Mouse (Mus musculus) MEL (cell line): ENCODE measurements at regions not wholly inside any gene's neighbourhood (a gene's known extent, or its start where the extent isn't known, plus 50 kb on each side); places are given as distances from the start of the nearest gene placed in this dataset.

Experiments used
- DNase-seq: peaks from one replicate; pipeline ENCODE4 v3.0.0; 2011; ENCODE audit warnings: low read depth, low spot score
- H3K27ac ChIP-seq: 2 replicates; pipeline ENCODE4 v1.5.1; 2012; ENCODE audit warnings: low read depth, mild to moderate bottlenecking, control low read depth, low read length, moderate library complexity; ENCODE audit not compliant: control insufficient read depth
- H3K27me3 ChIP-seq, 2 experiments: fragments of 150-350 bp in 1 of 2; sonication (generic) in 1 of 2; 2 replicates each; pipeline ENCODE4 v1.6.1; 2012; ENCODE audit warnings: low read length in 2 of 2, mild to moderate bottlenecking in 2 of 2, improper control_type of control experiment in 1 of 2, moderate library complexity in 1 of 2; ENCODE audit not compliant: insufficient read depth in 2 of 2, control insufficient read depth in 1 of 2
- H3K36me3 ChIP-seq, 2 experiments: 2 replicates each; pipeline ENCODE4 v1.6.1; 2012 to 2014; ENCODE audit warnings: low read length in 2 of 2, improper control_type of control experiment in 1 of 2, inconsistent platforms in 1 of 2, mild to moderate bottlenecking in 1 of 2; ENCODE audit not compliant: insufficient read depth in 2 of 2, control insufficient read depth in 1 of 2
- H3K4me1 ChIP-seq, 2 experiments: fragments of 150-350 bp in 1 of 2; sonication (generic) in 1 of 2; 2 replicates each; pipeline ENCODE4 v1.6.1; 2012; ENCODE audit warnings: low read length in 2 of 2, improper control_type of control experiment in 1 of 2, mild to moderate bottlenecking in 1 of 2; ENCODE audit not compliant: insufficient read depth in 2 of 2, control insufficient read depth in 1 of 2
- H3K4me3 ChIP-seq, 2 experiments: fragments of 150-350 bp in 1 of 2; sonication (generic) in 1 of 2; 2 replicates each; pipeline ENCODE4 v1.5.1; 2012; ENCODE audit warnings: low read depth in 2 of 2, low read length in 2 of 2, mild to moderate bottlenecking in 2 of 2, moderate library complexity in 2 of 2, control low read depth in 1 of 2, improper control_type of control experiment in 1 of 2; ENCODE audit not compliant: control insufficient read depth in 1 of 2, insufficient read depth in 1 of 2
- H3K79me2 ChIP-seq: 2 replicates; pipeline ENCODE4 v1.6.1; 2012; ENCODE audit warnings: mild to moderate bottlenecking, low read length, moderate library complexity; ENCODE audit not compliant: control insufficient read depth, poor library complexity, insufficient read depth
- H3K9ac ChIP-seq: 2 replicates; pipeline ENCODE4 v1.6.1; 2012; ENCODE audit warnings: low read depth, mild to moderate bottlenecking, control low read depth, low read length, moderate library complexity; ENCODE audit not compliant: control insufficient read depth, poor library complexity, severe bottlenecking
- H3K9me3 ChIP-seq: fragments of 150-350 bp; sonication (generic); replicated peaks from 2 replicates; pipeline ENCODE4 v1.6.1; 2012; ENCODE audit warnings: mild to moderate bottlenecking, low read length, improper control_type of control experiment, moderate library complexity; ENCODE audit not compliant: insufficient read depth
- CHD1 ChIP-seq: IDR thresholded peaks from 2 replicates; pipeline ENCODE4 v1.6.1; 2012; ENCODE audit warnings: low read depth, mild to moderate bottlenecking, inconsistent platforms, low read length, improper control_type of control experiment
- CTCF ChIP-seq, 3 experiments: IDR thresholded peaks in 2 of 3; conservative IDR thresholded peaks in 1 of 3; 2 replicates each; pipeline ENCODE4 v1.5.1; 2011 to 2012; ENCODE audit warnings: low read length in 3 of 3, low read depth in 2 of 3, mild to moderate bottlenecking in 2 of 3, improper control_type of control experiment in 1 of 3, inconsistent platforms in 1 of 3, mixed read lengths in 1 of 3, moderate library complexity in 1 of 3; ENCODE audit not compliant: control insufficient read depth in 1 of 3, insufficient read depth in 1 of 3, poor library complexity in 1 of 3, severe bottlenecking in 1 of 3
- ELF1 ChIP-seq: IDR thresholded peaks from 2 replicates; pipeline ENCODE4 v1.6.1; 2014; ENCODE audit warnings: low read depth, mild to moderate bottlenecking, inconsistent platforms, low read length, improper control_type of control experiment, moderate library complexity
- EP300 ChIP-seq, 2 experiments: IDR thresholded peaks; 2 replicates each; pipeline ENCODE4 v1.6.1; 2011; ENCODE audit warnings: improper control_type of control experiment in 2 of 2, low read length in 2 of 2, low read depth in 1 of 2, mild to moderate bottlenecking in 1 of 2
- ETS1 ChIP-seq: IDR thresholded peaks from 2 replicates; pipeline ENCODE4 v1.6.1; 2012; ENCODE audit warnings: low read depth, mild to moderate bottlenecking, inconsistent platforms, low read length, improper control_type of control experiment, moderate library complexity
- GABPA ChIP-seq: IDR thresholded peaks from 2 replicates; pipeline ENCODE4 v1.6.1; 2012; ENCODE audit warnings: low read depth, mild to moderate bottlenecking, inconsistent platforms, low read length, improper control_type of control experiment, moderate library complexity
- GATA1 ChIP-seq: IDR thresholded peaks from 2 replicates; pipeline ENCODE4 v1.6.1; 2011; ENCODE audit warnings: low read depth, low read length, improper control_type of control experiment
- HCFC1 ChIP-seq: IDR thresholded peaks from 2 replicates; pipeline ENCODE4 v1.6.1; 2012; ENCODE audit warnings: low read depth, mild to moderate bottlenecking, inconsistent platforms, low read length, improper control_type of control experiment, moderate library complexity
- KAT2A ChIP-seq: conservative IDR thresholded peaks from 2 replicates; pipeline ENCODE4 v1.6.1; 2012; ENCODE audit warnings: low read depth, low read length, improper control_type of control experiment, inconsistent platforms
- MAFK ChIP-seq: IDR thresholded peaks from 2 replicates; pipeline ENCODE4 v1.6.1; 2011; ENCODE audit warnings: low read depth, mild to moderate bottlenecking, low read length, improper control_type of control experiment, borderline replicate concordance
- MAX ChIP-seq: IDR thresholded peaks from 2 replicates; pipeline ENCODE4 v1.6.1; 2011; ENCODE audit warnings: low read length, improper control_type of control experiment
- MAZ ChIP-seq: IDR thresholded peaks from 2 replicates; pipeline ENCODE4 v1.6.1; 2012; ENCODE audit warnings: low read depth, mild to moderate bottlenecking, inconsistent platforms, low read length, improper control_type of control experiment
- MXI1 ChIP-seq: IDR thresholded peaks from 2 replicates; pipeline ENCODE4 v1.6.1; 2011; ENCODE audit warnings: mild to moderate bottlenecking, low read depth, low read length, improper control_type of control experiment
- MYC ChIP-seq: IDR thresholded peaks from 2 replicates; pipeline ENCODE4 v1.6.1; 2011; ENCODE audit warnings: low read depth, mild to moderate bottlenecking, low read length, improper control_type of control experiment, moderate library complexity
- POLR2A ChIP-seq, 2 experiments: IDR thresholded peaks; 2 replicates each; pipeline ENCODE4 v1.6.1; 2011 to 2012; ENCODE audit warnings: low read length in 2 of 2, mild to moderate bottlenecking in 2 of 2, control low read depth in 1 of 2, improper control_type of control experiment in 1 of 2, low read depth in 1 of 2, moderate library complexity in 1 of 2; ENCODE audit not compliant: control insufficient read depth in 1 of 2, insufficient read depth in 1 of 2, poor library complexity in 1 of 2
- RCOR1 ChIP-seq: IDR thresholded peaks from 2 replicates; pipeline ENCODE4 v1.6.1; 2012; ENCODE audit warnings: low read depth, mild to moderate bottlenecking, inconsistent platforms, low read length, improper control_type of control experiment
- TCF12 ChIP-seq: IDR thresholded peaks from 2 replicates; pipeline ENCODE4 v1.6.1; 2014; ENCODE audit warnings: low read depth, mild to moderate bottlenecking, inconsistent platforms, low read length, improper control_type of control experiment, moderate library complexity
- USF1 ChIP-seq: IDR thresholded peaks from 2 replicates; pipeline ENCODE4 v1.6.1; 2014; ENCODE audit warnings: low read depth, mild to moderate bottlenecking, inconsistent platforms, low read length, improper control_type of control experiment, moderate library complexity
- ZC3H11A ChIP-seq: IDR thresholded peaks from 2 replicates; pipeline ENCODE4 v1.6.1; 2012; ENCODE audit warnings: low read depth, mild to moderate bottlenecking, inconsistent platforms, low read length, improper control_type of control experiment
- ZKSCAN1 ChIP-seq: IDR thresholded peaks from 2 replicates; pipeline ENCODE4 v1.6.1; 2012; ENCODE audit warnings: low read depth, mild to moderate bottlenecking, inconsistent platforms, low read length, improper control_type of control experiment, moderate library complexity
- ZMIZ1 ChIP-seq: IDR thresholded peaks from 2 replicates; pipeline ENCODE4 v1.6.1; 2012; ENCODE audit warnings: low read depth, mild to moderate bottlenecking, inconsistent platforms, low read length, improper control_type of control experiment, moderate library complexity
- ZNF384 ChIP-seq: IDR thresholded peaks from 2 replicates; pipeline ENCODE4 v1.6.1; 2012; ENCODE audit warnings: low read depth, mild to moderate bottlenecking, inconsistent platforms, low read length, improper control_type of control experiment

DNA sequence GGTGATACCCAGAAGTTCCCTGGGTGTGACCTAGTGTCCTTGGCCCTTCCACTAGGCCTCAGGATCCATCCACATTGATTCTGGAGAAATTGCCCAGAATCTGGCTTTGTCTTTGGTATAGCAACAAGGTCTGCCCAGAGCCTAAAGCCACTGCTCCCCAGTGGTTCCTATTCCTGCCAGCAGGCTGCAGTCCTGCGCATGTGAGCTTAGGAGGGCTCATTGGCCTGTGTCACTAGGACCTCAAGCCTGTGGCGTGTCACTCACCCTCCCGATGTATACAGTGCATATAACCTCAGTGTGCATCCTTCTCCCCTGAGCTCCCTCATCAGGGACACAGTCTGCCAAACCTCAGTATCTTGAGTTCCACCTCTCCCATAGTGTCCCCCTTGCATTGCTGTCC is 261.9 kb downstream of the Cdh26 start:
- Histone ChIP-seq H3K27me3 (no peaks in the 10 kb centered on the region), H3K4me3 (no peak overlapping the region), H3K9me3 (no peaks in the 10 kb centered on the region), H3K27ac (no peak overlapping the region), H3K79me2 (no peaks in the 10 kb centered on the region), H3K4me1 (no peaks in the 10 kb centered on the region), H3K9ac (no peak overlapping the region), H3K36me3 (no peaks in the 10 kb centered on the region)
- DNase-seq = no peak
- TF ChIP-seq RCOR1 = no peak
- no peak for TF ChIP-seq ZC3H11A
- TF ChIP-seq ZMIZ1 = no peak
- TF ChIP-seq HCFC1 = no peak
- TF ChIP-seq ZNF384 = no peak
- no peak for TF ChIP-seq GABPA
- no peak for TF ChIP-seq USF1
- TF ChIP-seq MAX = no peak
- TF ChIP-seq MYC = no peak
- no peak for TF ChIP-seq MAZ
- no peak for TF ChIP-seq ETS1
- no peak for TF ChIP-seq MXI1
- no peak for TF ChIP-seq GATA1
- TF ChIP-seq ELF1 = no peak
- TF ChIP-seq CTCF (IDR thresholded peaks at IDR 0.05 in 2 of 3, conservative IDR thresholded peaks at IDR 0.05 in 1 of 3; ENCODE audit: control insufficient read depth in 1 of 3, insufficient read depth in 1 of 3, low read depth in 2 of 3, low read length in 3 of 3, poor library complexity in 1 of 3, severe bottlenecking in 1 of 3) = no peak
- no peak for TF ChIP-seq CHD1
- no peak for TF ChIP-seq ZKSCAN1
- TF ChIP-seq, all 39 proteins: peak for 0

- Histone ChIP-seq H3K9me3 (no peaks in the 10 kb centered on the region), H3K27me3 (no peaks in the 10 kb centered on the region), H3K4me1 (no peaks in the 10 kb centered on the region), H3K9ac (no peak overlapping the region), H3K4me3 (no peak overlapping the region), H3K79me2 (no peaks in the 10 kb centered on the region), H3K27ac (no peak overlapping the region), H3K36me3 (no peaks in the 10 kb centered on the region)
- TF ChIP-seq ZKSCAN1 = no peak
- TF ChIP-seq TCF12 = no peak
- no peak for TF ChIP-seq EP300 (IDR thresholded peaks at IDR 0.05; ENCODE audit: low read depth in 1 of 2, low read length in 2 of 2)
- no peak for TF ChIP-seq MAFK
- TF ChIP-seq POLR2A (IDR thresholded peaks at IDR 0.05; ENCODE audit: control insufficient read depth in 1 of 2, insufficient read depth in 1 of 2, low read depth in 1 of 2, low read length in 2 of 2, poor library complexity in 1 of 2) = no peak
- no peak for TF ChIP-seq KAT2A
- no peak for DNase-seq
Observed at GRCm38 (mm10) chr2:178698648-178699047, 268.3 kb downstream of the Cdh26 start.
